Mouse (Mus musculus): ENCODE data around the gene Rcn3. TPM values are rescaled to one million over a fixed set of nuclear protein-coding genes. Genes with fewer than 3 reads are reported as not detected.

Rcn3 gene
- total and polyA plus RNA-seq, 3 experiments: 16.0 to 43.0 TPM; not detected in 1

DNA sequence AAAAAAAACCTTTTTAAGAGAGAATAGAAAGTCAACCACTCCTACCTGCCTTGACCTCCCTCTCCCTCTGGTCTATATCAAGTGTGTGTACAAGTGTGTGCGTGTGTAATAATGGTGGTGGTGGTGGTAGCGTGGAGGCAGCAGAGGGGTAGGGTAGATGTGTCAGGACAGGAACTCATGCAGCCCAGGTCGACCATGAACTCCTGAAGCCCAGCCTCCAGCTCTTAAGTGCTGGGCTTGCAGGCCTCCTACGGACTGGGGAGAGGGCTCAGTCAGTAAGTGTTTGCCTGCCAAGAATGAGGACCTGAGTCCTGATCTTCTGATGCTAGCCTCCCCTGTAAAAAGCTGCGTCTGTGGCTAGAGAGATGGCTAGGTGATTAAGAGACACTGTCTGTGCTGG, 12.9 kb upstream of the Rcn3 start:
- Histone ChIP-seq H3K27me3 (ENCODE audit: control insufficient read depth in 1 of 2, insufficient read depth in 2 of 2, low read length in 2 of 2) (no peaks in the 10 kb centered on the region), H3K27ac (ENCODE audit: control insufficient read depth, low read depth, low read length) (no peak overlapping the region), H3K9ac (ENCODE audit: control insufficient read depth, low read depth, low read length, poor library complexity, severe bottlenecking) (no peak overlapping the region), H3K4me1 (ENCODE audit: control insufficient read depth in 1 of 2, insufficient read depth in 2 of 2, low read length in 2 of 2) (peaks cover 2 to 15% of the 10 kb centered on the region in 2 experiments; a peak in 3 of 4 replicates), H3K9me3 (replicated peaks; ENCODE audit: insufficient read depth, low read length) (no peaks in the 10 kb centered on the region), H3K36me3 (ENCODE audit: control insufficient read depth in 1 of 2, insufficient read depth in 2 of 2, low read length in 2 of 2) (no peaks in the 10 kb centered on the region; a peak in 1 of 4 replicates), H3K79me2 (ENCODE audit: control insufficient read depth, insufficient read depth, low read length, poor library complexity) (no peaks in the 10 kb centered on the region), H3K4me3 (ENCODE audit: control insufficient read depth in 1 of 2, insufficient read depth in 1 of 2, low read depth in 2 of 2, low read length in 2 of 2) (no peak overlapping the region)
- DNase-seq (ENCODE audit: low read depth, low spot score): no peak
- TF ChIP-seq CHD1 (IDR thresholded peaks at IDR 0.05; ENCODE audit: low read depth, low read length) (no peak), BHLHE40 (IDR thresholded peaks at IDR 0.05; ENCODE audit: borderline replicate concordance, low read depth, low read length) (no peak), POLR2AphosphoS2 (IDR thresholded peaks at IDR 0.05; ENCODE audit: low read length) (no peak), MEF2A (IDR thresholded peaks at IDR 0.05; ENCODE audit: extremely low read depth, insufficient replicate concordance, low read depth, low read length, poor library complexity, severe bottlenecking) (no peak), HCFC1 (IDR thresholded peaks at IDR 0.05; ENCODE audit: low read depth, low read length) (no peak), RCOR1 (IDR thresholded peaks at IDR 0.05; ENCODE audit: low read depth, low read length) (no peak), ZNF384 (IDR thresholded peaks at IDR 0.05; ENCODE audit: low read depth, low read length) (no peak), UBTF (IDR thresholded peaks at IDR 0.05; ENCODE audit: borderline replicate concordance, insufficient read depth, low read depth, low read length) (no peak), ELF1 (IDR thresholded peaks at IDR 0.05; ENCODE audit: low read depth, low read length) (no peak), JUND (IDR thresholded peaks at IDR 0.05; ENCODE audit: low read depth, low read length) (no peak), GABPA (IDR thresholded peaks at IDR 0.05; ENCODE audit: low read depth, low read length) (no peak), ZC3H11A (IDR thresholded peaks at IDR 0.05; ENCODE audit: low read depth, low read length) (no peak), CTCF (IDR thresholded peaks at IDR 0.05 in 2 of 3, conservative IDR thresholded peaks at IDR 0.05 in 1 of 3; ENCODE audit: control insufficient read depth in 1 of 3, insufficient read depth in 1 of 3, low read depth in 2 of 3, low read length in 3 of 3, poor library complexity in 1 of 3, severe bottlenecking in 1 of 3) (no peak)

DNA sequence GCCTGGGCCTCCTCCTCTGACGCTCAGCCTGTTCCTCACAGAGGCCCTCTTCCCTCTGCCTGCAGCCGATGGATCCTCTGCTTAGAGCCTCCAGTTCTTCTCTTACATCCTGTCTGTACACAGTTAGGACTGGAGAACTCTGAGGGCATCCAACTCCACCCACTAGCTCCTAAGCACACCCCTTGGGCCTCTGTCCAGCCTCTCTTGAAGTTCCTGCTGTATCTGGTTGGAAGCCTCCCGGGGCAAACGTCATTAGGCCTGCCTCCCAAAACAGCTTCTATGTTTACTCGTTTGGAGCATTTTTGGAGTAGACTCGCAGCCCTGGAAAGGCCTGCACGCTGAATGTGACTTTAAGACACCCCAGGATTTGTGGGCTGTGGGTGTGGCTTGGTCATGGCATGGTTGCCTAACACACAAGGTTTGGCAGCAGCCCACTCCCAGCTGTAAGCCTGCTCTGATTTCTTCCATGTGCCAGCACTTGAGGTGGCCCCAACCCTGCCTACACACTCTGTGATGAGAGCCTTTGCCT, 11.7 kb upstream of the Rcn3 start, which contains the start of gene Fcgrt:
Fcgrt (minus strand) TSS at position 200 of the 529 bp plus-strand sequence.
- no peak within 1 kb of the TSS for H3K9ac ChIP-seq (ENCODE audit: control insufficient read depth, low read depth, low read length, poor library complexity, severe bottlenecking)

More for the DNA sequence above, 11.7 kb upstream of the Rcn3 start, which contains the start of gene Fcgrt:
- DNase-seq (ENCODE audit: low read depth, low spot score): peak; percentile 67
- H3K4me1 ChIP-seq (ENCODE audit: control insufficient read depth in 1 of 2, insufficient read depth in 2 of 2, low read length in 2 of 2): peaks cover 0 to 8% of the 10 kb centered on the region in 2 experiments; a peak in 2 of 4 replicates
- H3K36me3 ChIP-seq (ENCODE audit: control insufficient read depth in 1 of 2, insufficient read depth in 2 of 2, low read length in 2 of 2): no peaks in the 10 kb centered on the region
- no peak within 1 kb of the TSS for H3K27ac ChIP-seq (ENCODE audit: control insufficient read depth, low read depth, low read length)
- no peaks in the 10 kb centered on the region for H3K79me2 ChIP-seq (ENCODE audit: control insufficient read depth, insufficient read depth, low read length, poor library complexity)
- no peak for TF ChIP-seq EP300 (IDR thresholded peaks at IDR 0.05; ENCODE audit: low read depth in 1 of 2, low read length in 2 of 2)
- no peak for TF ChIP-seq GABPA (IDR thresholded peaks at IDR 0.05; ENCODE audit: low read depth, low read length)
- no peak for TF ChIP-seq USF2 (IDR thresholded peaks at IDR 0.05; ENCODE audit: borderline replicate concordance in 1 of 2, insufficient read depth in 1 of 2, low read depth in 1 of 2, low read length in 2 of 2)
- TF ChIP-seq CHD2 (IDR thresholded peaks at IDR 0.05; ENCODE audit: low read length): no peak
- TF ChIP-seq ETS1 (IDR thresholded peaks at IDR 0.05; ENCODE audit: low read depth, low read length): no peak
- no peak for TF ChIP-seq POLR2AphosphoS2 (IDR thresholded peaks at IDR 0.05; ENCODE audit: low read length)
- H3K4me3 ChIP-seq (ENCODE audit: control insufficient read depth in 1 of 2, insufficient read depth in 1 of 2, low read depth in 2 of 2, low read length in 2 of 2): no peak within 1 kb of the TSS
- H3K27me3 ChIP-seq (ENCODE audit: control insufficient read depth in 1 of 2, insufficient read depth in 2 of 2, low read length in 2 of 2): no peaks in the 10 kb centered on the region
- H3K9me3 ChIP-seq (replicated peaks; ENCODE audit: insufficient read depth, low read length): no peaks in the 10 kb centered on the region

Measured in MEL (cell line).